Mouse (Mus musculus): ENCODE results near the gene Arsb.

DNA sequence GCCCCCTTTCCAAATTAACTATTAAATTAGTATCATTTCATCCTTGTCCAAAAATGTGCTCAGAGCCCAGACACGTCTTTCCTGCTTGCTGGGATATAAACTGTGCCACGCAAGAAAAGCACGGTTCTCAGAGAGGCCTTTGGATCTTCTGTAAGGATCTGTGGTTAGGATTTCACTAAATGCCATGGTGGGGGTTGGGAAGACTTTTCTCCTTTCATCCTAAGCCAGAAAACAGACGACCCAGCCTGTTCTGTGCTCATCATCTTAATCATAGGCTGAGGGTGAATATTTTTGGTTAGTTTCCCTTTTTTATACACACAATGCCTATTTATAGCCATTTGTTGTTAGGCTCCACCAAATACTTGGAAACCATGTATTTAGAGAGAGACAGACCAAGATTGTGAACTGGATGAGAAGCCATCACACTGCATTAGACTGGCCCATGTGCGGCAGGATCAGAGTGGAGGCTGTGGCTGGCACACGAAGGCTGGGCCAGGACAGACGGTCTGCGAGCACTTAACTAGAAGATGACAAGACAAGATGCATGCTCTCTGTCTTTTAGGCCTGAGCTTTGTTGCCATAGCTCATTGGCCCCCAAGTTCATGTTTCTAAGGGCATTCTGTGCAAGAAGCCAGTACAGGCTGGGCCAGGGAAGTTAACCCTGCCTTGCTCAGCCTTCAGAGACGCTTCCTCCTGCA, 153.5 kb downstream of the Arsb start:
- no peak for TF ChIP-seq POLR2A (IDR thresholded peaks at IDR 0.05; ENCODE audit: insufficient read depth, low read depth, low read length)
- no peak for TF ChIP-seq CTCF (IDR thresholded peaks at IDR 0.05)
- TF ChIP-seq EP300 (IDR thresholded peaks at IDR 0.05; ENCODE audit: insufficient read depth, low read depth, low read length), result no peak

All from heart, adult 2 months (tissue).